Mouse (Mus musculus) urinary bladder, postnatal 36 days (tissue): Measurements from ENCODE around the gene Intu.

Source experiments
- DNase-seq, 2 experiments: peaks; one replicate each; pipeline ENCODE4 v3.0.0; 2022; ENCODE audit warnings: low spot score in 2 of 2, mixed read lengths in 1 of 2

Intu gene

DNA sequence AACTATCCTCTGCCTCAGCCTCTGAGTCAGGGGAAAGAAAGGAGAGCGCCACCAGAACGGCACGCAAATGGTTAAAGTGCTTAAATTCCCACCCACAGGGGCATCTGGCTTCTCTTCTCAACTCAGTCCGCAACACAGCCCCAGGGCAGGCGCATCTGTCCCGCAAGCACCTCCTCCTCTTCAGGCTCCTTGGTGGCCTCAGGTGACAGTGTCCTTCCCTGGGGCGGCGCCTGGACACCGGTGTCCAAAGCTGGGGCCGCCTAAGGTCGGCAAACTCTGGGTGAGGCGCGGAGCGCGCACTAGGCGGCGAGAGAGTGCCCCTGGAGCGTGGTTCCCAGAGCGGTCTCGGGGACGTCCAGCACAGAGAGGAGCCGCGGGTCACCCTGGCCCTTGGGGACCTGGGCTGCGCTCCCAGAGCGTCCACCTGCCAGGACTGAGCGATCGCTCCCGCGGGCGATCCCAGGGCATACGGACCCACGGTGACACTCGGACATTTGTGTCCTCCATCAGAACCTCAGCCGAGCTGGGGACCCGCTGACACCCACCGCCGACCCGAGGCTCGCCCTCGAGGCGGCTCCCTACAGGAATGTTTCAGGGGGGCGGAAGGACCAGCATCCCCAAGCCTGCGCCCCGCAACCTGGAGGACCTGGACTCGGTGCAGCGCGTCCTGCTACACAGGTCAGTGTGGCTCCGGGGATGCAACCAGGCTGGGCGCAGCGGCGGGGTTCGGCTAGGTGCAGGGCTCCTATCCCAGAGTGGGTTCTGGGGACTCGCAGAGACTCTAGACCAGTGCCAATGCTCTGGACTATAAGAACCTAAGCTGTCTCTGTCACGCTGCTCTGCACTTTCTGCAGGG, at the start of gene Intu:
TSS of gene Intu (plus strand) at position 1 of the 856 bp plus-strand sequence.
- DNase-seq, result peak; percentile 14 to 40

DNA sequence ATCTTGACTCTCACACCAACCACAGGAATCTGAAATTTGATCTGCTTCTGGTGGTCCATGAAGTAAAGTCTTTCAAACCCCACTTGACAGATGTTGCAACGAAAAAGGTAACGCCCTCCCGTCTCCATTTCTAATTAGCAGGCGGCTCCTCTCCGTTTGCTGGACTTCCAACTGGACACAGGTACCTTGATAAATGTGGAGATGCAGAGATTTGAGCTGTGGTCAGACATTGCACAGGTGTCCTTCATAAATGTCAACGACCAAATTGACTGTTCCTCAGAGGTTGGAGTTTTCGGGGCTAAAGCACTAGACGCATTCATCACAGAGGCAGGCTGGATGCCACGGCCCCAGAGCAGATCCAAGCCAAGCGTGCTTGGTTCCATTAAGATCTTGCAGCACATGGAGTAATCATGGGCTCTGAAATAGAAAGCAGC, 47.8 kb upstream of the Intu start:
- no peak for DNase-seq

DNA sequence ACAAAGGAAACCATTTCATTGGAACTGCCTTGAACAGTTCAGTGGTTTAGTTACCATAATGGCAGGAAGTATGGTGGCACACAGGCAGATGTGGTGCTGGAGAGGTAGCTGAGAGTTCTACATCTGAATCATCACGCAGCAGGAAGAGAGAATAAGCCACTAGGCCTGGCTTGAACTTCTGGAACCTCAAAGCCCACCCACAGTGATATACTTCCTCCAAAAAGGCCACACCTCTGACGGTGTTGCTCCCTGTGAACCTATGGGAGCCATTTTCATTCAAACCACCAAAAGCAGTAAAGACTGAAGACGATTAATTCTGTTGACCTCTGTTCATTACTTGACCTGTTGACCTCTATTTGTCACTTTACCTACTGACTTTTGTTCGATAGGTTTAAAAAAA, 43.7 kb upstream of the Intu start:
- DNase-seq, result no peak

DNA sequence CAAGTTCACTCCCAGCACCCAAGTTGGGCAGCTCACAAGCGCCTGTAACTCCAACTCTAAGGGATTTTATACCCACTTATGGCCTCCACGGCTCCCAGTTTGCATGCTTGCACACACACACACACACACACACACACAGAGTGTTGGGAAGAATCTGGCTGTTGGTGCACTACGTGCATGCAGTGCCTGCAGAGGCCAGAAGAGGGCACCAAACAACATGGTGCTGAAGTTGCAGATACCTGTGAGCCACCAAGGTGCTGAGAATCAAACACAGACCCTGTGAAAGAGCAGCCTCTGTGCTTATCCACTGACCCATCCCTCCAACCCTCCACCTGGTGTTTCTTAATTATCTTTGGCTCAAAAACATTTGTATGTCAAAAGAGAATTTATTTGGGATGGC, 39.3 kb upstream of the Intu start:
- DNase-seq, result no peak

DNA sequence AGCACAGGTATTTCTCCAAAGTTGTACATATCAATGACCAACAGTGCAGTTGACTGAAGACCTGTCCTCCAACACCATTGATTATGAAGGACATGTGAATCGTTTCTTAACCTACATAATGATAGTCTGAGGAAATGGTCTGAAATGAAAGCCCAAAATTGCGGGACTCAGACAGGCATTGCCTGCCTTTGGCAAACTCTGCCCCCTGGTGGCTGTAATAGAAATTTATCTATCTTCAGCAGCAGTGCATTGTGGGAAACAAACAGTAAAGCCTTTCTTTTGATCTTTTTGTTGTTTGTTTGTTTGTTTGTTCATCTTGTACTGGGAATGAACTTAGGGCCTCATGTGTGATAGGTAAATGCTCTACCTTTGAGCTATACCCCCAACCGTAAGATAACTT, 32.2 kb upstream of the Intu start:
- no peak for DNase-seq

DNA sequence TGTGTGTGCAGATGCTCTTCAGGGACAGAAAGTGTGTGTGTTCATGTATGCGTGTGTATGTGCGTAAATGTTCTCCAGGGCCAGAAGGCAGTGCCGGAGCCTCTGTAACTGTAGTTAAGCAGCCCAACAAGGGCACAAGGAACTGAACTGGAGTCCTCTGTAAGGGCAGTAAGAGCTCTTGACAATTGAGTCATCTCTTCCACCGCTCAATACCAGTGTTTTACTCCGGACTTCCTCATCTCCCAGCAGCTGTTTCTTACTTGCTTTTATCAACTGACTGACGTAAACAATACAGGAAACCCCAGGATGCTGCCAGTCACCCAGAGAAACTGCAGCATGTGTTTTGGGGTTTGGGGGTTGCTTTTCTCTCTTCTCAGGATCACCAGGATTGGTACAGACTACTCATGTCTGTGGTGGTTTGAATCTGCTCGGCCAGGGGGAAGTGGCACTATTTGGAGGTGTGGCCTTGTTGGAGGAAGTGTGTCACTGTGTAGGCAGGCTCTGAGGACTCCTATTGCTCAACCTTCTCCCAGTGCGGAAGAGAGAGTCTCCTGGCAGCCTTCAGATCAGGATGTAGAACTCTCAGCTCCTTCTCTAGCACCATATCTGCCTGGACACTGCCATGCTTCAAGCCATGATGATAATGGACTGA, 30.8 kb upstream of the Intu start:
- DNase-seq, result no peak

DNA sequence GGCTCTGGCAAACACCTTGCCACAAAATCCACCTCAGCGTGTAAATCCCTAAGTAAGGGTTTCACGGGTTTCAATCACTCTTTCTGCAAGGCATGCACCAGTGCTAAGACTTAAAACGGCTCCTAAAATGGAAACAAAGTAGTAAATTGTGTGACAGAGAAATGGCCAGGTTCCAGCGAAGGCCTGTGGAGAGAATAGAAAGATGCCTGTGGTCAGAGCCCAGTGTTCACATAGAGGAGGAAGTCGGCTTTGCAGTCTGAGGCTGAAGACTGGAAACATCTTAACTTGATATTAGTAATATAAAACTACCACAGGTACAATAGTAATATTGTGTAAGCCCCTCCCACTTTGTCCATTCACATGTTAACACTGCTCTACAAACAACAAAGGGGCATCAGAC, 26.7 kb upstream of the Intu start:
- no peak for DNase-seq

DNA sequence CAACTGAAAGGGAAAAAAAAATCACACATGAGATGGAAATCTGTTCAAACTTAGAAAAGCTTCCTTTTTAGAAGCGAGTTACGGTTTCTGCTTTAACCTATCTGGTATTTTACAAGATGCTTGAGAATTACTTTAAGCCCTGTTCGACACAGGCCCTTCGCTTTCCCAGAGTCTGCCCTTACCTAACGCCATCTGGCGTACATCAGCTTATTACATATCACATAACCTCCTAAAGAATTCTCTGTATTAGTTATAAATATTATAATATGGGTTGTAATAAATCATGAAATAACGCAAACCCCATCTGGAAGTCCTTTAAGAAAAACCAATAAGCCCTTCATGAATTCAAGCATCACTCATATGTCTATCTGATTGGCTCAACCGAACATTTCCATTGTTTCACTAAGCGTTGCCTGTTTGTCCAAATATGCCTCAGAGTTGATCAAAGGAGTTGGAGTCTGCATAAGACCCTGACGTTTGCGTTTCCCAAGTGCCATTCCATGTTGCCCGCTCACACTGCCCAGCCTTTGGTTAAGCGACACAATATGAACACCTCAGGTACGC, 25.6 kb upstream of the Intu start:
- DNase-seq, result no peak

DNA sequence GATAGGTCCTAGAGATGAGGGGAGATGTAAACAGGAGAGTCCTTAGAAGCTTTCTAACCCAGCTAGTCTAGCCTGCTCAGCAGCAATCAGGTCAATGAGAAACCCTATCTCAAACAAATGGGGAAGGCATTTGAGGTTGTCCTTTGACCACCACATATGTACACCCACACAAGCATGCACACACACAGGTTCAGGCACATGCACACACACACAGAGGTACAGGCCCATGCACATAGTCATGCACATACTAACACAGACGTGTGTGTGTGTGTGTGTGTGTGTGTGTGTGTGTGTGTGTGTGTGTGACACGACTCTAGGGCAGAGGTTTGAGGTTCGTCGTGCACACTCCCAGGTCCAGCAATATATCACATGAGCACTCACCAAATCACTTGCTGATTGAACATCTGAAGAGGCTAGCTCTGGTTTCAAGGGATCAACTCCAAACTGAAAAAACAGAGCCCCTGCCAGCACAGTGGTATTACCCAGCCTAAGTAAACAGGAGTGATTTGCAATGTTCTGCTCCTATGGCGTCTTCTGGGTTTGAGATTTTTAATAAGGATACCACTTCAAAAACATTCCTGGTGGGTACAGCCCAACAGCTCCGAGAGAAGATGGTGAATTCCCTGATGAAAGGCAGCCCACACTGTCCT, 22.0 kb upstream of the Intu start:
- no peak for DNase-seq

DNA sequence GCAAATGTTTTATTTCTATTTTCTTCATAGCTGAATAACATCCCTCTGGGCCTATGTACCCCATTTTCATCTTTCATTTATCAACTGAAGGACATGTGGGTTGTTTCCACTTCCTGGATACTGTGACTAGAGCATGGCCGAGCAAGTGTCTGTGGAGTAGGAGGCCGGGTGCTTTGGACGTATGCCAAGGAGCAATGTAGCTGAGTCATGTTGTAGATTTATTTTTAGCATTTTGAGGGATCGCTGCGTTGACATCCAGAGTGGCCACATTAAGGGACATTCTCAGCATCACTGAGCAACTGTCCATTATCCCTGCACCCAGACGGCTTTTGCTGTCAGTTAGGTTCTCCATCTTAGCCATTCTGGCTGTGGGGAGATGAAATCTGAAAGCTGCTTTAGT, 20.5 kb upstream of the Intu start:
- no peak for DNase-seq

DNA sequence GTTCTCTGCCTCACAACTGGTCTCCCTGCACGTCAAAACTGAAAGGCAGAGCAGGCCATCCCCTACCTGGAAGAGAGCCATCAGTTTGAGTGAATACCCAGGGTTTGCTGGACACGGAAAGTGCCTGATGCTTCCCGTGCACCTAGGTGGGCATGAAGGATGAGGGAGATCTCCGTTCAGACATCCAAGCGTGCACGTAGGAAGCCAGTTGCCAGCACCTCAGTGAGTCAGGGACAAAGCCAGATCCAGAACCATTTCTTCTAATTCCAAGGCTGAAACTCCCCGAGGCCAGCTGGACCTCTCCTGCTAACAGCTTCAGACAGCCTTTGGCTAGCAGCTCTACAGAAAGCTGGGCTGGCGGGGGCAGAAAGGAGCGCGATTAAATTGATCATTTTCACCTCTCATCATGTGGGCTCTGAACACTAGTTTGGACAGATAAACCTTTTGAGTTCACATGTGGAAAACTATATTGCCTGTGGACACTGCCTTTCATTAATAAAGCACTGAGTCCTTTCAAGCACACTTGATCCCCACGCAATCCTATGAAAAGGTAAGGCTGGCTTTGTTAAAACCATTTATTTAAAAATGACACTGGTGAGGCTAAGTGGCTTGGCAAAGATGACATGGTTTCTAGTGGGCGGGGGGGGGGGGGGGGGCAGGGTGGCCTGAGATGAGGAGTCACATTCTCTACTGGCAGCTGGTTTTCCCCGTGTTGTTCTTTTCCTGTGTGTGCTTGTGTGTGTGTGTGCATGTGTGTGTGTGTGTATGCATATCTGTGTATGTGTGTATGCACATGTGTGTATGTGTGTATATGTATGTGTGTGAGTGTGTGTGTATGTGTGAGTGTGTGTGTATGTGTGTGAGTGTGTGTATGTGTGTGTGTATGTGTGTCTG, 17.9 kb upstream of the Intu start:
- no peak for DNase-seq

DNA sequence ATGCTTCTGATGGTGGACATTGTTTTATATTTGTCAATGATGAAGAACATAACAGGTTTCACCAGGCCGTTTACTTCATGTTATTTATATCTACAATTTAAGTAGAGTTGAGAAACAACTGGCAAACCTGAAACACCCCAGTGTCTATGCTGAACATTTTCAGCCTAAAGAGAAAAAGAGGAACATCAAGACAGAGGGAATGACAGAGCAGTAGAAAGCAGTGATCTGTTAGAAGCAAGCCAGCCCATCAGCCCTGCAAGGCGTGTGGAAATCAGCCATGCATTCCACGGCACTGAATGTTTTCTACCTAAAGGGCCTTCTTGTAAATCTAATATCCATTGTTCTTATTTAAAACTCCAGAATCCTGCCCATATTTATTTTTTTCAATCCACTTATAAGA, 12.8 kb upstream of the Intu start:
- DNase-seq, result no peak

DNA sequence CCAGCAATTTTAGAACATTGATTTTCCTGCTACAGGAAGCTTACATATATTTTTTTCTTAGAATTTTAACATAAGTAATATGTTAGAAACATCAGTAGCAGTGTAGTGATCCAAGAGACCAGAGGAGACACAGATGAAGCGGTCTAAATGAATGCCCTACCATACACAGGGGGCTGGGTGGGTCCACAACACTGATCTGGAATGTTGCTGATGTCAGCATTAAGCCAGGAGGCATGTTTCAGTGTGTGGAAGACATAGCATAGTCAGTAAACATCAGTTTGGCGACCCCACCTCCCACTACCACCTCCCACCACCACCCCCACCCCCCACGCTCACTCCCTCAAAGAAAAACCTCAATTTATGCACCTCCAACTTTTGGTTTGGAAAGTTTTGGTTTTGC, 11.5 kb upstream of the Intu start:
- no peak for DNase-seq

DNA sequence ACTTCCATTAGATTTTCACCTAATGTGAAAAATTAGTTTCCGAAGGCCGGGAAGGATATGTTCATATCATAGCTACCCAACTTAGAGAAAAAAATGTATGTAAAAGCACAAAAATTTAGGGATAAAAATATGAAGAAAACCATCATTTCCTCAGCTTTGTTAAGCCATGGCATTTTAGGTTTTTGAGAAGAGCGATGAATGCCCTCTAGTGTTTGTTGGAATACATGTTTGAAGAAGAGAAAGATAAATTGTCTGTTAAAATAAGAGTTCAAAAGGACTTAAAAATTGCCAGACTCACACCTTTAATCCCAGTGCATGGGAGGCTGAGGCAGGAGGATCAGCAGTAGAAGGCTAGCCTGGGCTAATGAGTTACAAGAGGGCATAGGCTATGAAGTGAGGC, 10.5 kb upstream of the Intu start:
- DNase-seq, result no peak

DNA sequence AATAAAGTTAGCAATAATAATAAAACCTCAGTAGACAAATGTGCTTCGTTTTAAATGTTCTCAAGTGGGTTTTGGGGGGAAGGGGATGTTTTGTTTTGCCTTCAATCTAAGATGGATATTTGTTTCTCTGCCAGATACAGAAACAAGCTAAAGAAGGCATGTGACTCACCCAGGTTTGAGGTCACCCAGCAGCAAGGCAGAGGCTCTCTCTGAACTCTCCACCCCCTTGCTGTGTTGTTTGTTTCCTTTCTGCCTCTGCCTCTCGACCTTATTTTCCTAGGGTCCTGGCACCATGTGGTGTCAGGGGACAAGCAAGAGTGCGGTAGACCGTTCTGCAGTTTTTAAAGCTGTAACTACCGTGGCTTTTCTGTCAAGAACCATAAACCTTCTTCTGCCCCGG, 8.6 kb upstream of the Intu start:
- DNase-seq, result no peak

DNA sequence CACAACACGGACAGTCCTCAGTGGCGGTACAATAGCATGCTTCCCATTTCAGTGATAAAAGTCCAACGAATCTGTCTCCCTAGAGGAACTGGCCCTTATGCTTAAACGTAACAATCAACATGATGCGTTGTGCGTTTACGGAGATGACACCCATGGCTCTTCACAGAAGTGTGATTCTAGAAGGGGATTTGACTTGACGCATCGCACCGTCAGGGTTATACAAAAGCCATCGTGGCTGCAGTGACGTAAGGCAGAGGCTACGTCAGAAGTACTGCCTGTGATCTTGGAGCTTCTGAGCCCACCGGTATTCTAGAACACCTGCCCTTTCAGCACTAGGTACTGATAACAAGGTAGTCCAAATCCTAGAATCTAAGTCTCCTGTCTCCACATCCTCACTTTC, 8.2 kb upstream of the Intu start:
- DNase-seq, result no peak

DNA sequence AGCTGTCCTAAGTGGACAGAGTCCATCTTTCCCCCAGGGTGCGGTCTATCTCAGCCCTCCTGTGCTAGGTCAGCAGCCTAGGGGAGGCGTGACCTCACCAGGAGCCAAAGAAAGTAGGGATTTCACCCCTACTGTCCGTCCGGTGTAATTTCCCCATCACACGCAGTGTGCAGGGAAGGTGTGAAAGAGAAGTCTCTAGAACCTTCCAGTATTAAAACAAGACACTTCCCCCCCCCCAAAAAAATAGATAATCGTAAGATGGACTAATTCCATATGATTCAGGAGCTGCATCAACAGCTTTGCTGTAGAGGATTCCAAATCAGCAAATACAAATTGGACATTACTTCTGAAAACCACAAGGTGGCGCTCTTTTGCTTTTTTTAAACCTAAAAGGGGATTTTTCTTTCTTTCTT, 7.7 kb upstream of the Intu start:
- no peak for DNase-seq

DNA sequence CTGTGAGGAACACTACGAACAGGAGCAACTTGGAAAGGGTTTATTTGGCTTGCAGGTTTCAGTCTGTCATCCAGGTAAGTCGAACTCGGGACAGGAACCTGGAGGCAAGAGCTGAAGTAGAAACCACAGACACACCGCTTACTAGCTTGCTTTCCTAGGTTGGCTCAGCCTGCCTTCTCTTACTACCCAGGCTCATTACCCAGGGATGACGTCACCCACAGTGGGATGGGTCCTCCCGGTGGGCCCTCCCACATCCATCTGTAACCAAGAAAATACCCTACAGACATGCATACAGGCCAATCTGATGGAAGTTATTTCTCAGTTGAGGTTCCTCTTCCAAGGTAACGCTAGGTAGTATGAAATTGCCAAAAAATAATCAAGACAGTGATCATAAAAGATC, 6.2 kb upstream of the Intu start:
- no peak for DNase-seq

DNA sequence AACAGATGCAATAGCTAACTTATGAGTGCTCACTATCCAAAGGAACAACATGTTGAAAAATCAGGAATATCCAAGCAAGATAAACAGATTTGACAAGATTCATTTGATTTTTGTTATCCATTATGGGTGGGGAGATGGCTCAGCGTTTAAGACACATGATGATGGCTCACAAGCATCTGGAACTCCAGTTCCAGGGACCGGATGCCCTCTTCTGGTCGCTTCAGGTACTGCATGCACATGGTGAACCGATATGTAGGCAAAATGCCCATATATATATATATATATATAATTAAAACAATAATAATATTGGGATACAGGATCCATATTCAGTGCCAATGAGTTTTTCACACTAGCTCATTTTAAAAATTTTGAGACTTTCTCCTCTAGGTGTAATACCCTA, 5.7 kb upstream of the Intu start:
- DNase-seq, result peak in 1 of 2 experiments; percentile 32

DNA sequence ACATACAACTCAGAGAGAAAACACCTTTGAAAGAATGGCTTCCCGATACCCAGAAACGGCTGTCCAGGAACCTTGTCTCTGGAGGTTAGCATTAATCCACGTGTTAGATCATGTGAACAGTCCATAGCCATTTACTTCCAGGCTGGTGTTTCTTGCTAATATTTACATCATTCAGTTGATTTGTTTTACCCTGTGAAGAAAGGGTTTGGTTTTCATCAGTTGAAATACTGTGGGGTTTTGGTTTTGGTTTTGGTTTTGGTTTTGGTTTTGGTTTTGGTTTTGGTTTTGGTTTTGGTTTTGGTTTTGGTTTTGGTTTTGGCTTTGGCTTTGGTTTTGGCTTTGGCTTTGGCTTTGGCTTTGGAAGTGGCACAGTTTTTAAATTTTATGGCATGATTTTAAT, 5.0 kb upstream of the Intu start:
- no peak for DNase-seq

DNA sequence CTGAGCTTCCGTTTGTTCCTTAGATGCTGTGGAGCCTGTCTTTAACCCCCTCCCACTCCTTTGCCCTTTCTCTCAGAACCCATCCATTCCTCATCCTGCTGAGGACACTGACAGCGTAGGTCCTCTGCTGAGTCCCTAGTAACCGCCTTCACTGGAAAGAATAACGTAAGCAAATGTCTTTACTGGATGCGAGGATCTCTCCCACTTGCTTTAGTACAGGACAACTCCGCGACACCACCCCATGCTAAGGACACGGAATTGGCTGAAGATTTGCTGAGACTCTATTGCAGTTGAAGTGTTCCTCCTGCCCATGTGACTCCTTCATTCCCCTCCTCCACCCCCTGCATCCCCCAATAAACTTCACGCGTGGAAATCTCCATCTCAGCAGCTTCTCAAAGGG, 3.9 kb upstream of the Intu start:
- DNase-seq, result no peak
